In genomic region chr16:34440994-34441414, GRCm38 (mm10) we compare ENCODE assay signal across 9 mouse cellular contexts.
DNase-seq lines count a peak whose midpoint lies in the region; ATAC-seq and TF ChIP-seq lines count a peak whose summit lies in the region.
"Had no signal": no experiment of that assay in that cellular context is flagged by ENCODE, and none has a peak within 500 bp of the region (broad histone marks: within the 10 kb centered on the region; RNA-seq: fewer than 3 reads in every experiment).

No protein-coding gene starts in this region.

- WGBS in forebrain, postnatal 0 days = 25% methylated on average over 4 of the region's 4 CpGs
- WGBS in midbrain, embryonic 12.5 days = 39% methylated on average over 4 of the region's 4 CpGs

- H3K27ac ChIP-seq in forebrain, postnatal 0 days (ENCODE audit: low read depth, low read length) = no peak overlapping the region
- H3K27ac ChIP-seq in midbrain, embryonic 12.5 days (replicated peaks) = peak overlapping the region; percentile 52
- H3K27ac ChIP-seq: liver, embryonic 13.5 days had no signal

- no peak for TF ChIP-seq CTCF in C2C12 (IDR thresholded peaks at IDR 0.05; ENCODE audit: control insufficient read depth, insufficient read depth, insufficient read length)
- no peak for TF ChIP-seq CTCF in forebrain, postnatal 0 days (IDR thresholded peaks at IDR 0.05; ENCODE audit: low read depth)

- no peaks in the 10 kb centered on the region for H3K27me3 ChIP-seq in C2C12 (ENCODE audit: control insufficient read depth, insufficient read depth, insufficient read length)
- H3K27me3 ChIP-seq in forebrain, postnatal 0 days (ENCODE audit: insufficient read depth, low read length) = no peaks in the 10 kb centered on the region
- H3K27me3 ChIP-seq in midbrain, embryonic 12.5 days = no peaks in the 10 kb centered on the region
- H3K27me3 ChIP-seq: liver, embryonic 13.5 days had no signal

- H3K9me3 ChIP-seq in forebrain, postnatal 0 days (ENCODE audit: low read length) = no peaks in the 10 kb centered on the region
- no peaks in the 10 kb centered on the region for H3K9me3 ChIP-seq in midbrain, embryonic 12.5 days
- H3K9me3 ChIP-seq: liver, embryonic 13.5 days had no signal

- H3K4me3 ChIP-seq in C2C12 (ENCODE audit: insufficient read depth, poor library complexity, severe bottlenecking) = no peak overlapping the region
- no peak overlapping the region for H3K4me3 ChIP-seq in forebrain, postnatal 0 days (ENCODE audit: low read depth, low read length)
- no peak overlapping the region for H3K4me3 ChIP-seq in midbrain, embryonic 12.5 days
- H3K4me3 ChIP-seq: liver, embryonic 13.5 days had no signal

- H3K4me1 ChIP-seq in forebrain, postnatal 0 days (ENCODE audit: insufficient read depth) = peaks cover 16% of the 10 kb centered on the region
- H3K4me1 ChIP-seq in midbrain, embryonic 12.5 days = peaks cover 20% of the 10 kb centered on the region
- H3K4me1 ChIP-seq: liver, embryonic 13.5 days had no signal

- peak; percentile 73 to 75 for DNase-seq in adrenal gland, postnatal 36 days
- peak; percentile 54 for DNase-seq in forebrain, postnatal 0 days
- DNase-seq in heart, postnatal 36 days = peak; percentile 81 to 82
- peak; percentile 60 for DNase-seq in layer of hippocampus, postnatal 10 days (ENCODE audit: low spot score in 2 of 2)
- DNase-seq in testis, postnatal 14 days (ENCODE audit: low spot score) = peak; percentile 52
- DNase-seq: liver, embryonic 13.5 days had no signal

- H3K4me2 ChIP-seq in forebrain, postnatal 0 days (ENCODE audit: low read depth) = no peak overlapping the region
- no peak overlapping the region for H3K4me2 ChIP-seq in midbrain, embryonic 12.5 days (replicated peaks)
- H3K4me2 ChIP-seq: liver, embryonic 13.5 days had no signal

- peak overlapping the region; percentile 35 for H3ac ChIP-seq in C2C12 (ENCODE audit: control insufficient read depth, insufficient read length, low read depth)

- no peaks in the 10 kb centered on the region for H3K79me3 ChIP-seq in C2C12 (ENCODE audit: low read depth)

- intact Hi-C loops in heart, postnatal 36 days (cut with DNase I) = loop anchor here (5.0 kb wide), 2 partner anchors 51 to 99 kb away; no protein-coding TSS in a partner anchor

- no peak overlapping the region for H3K9ac ChIP-seq in forebrain, postnatal 0 days
- no peak overlapping the region for H3K9ac ChIP-seq in midbrain, embryonic 12.5 days (replicated peaks)
- H3K9ac ChIP-seq: liver, embryonic 13.5 days had no signal

- peak; percentile 65 for ATAC-seq in forebrain, postnatal 0 days
- ATAC-seq in midbrain, embryonic 12.5 days (ENCODE audit: low FRiP score, low read depth) = peak; percentile 56; the same call in 1 of the 2 replicates
- ATAC-seq in megakaryocyte progenitor cell, adult 5-6 weeks (replicated peaks; ENCODE audit: poor library complexity) = no peak

- no peaks in the 10 kb centered on the region for H3K79me2 ChIP-seq in C2C12 (ENCODE audit: control insufficient read depth, insufficient read depth)

- no peaks in the 10 kb centered on the region for H3K36me3 ChIP-seq in C2C12 (ENCODE audit: control insufficient read depth, insufficient read depth)
- no peaks in the 10 kb centered on the region for H3K36me3 ChIP-seq in forebrain, postnatal 0 days (ENCODE audit: insufficient read depth)
- H3K36me3 ChIP-seq in midbrain, embryonic 12.5 days = no peaks in the 10 kb centered on the region
- H3K36me3 ChIP-seq: liver, embryonic 13.5 days had no signal

TF ChIP-seq in C2C12, 6 proteins besides CTCF, POLR2A, EP300 and RAD21:
- peak; percentile 53 for TF ChIP-seq USF1 (IDR thresholded peaks at IDR 0.05; ENCODE audit: low read depth)
- TF ChIP-seq CEBPB (IDR thresholded peaks at IDR 0.05; ENCODE audit: low read depth) = no peak
- TF ChIP-seq MYOD1 (IDR thresholded peaks at IDR 0.05; ENCODE audit: control insufficient read depth, insufficient read length, low read depth) = peak; percentile 84
